Mouse (Mus musculus) gastrocnemius, adult 18-20 months (tissue): Measurements from ENCODE around the gene Ctrc. TPM values are rescaled to one million over a fixed set of nuclear protein-coding genes. Genes with fewer than 3 reads are reported as not detected.
"Not testable (repeated sequence)": the region's sequence is repeated elsewhere in the genome, so short reads cannot be mapped to it uniquely, and the experiment has no call there.

Experiments used
- DNase-seq: peaks from one replicate; pipeline ENCODE4 v3.0.0; 2021; ENCODE audit warnings: low spot score
- total RNA-seq, 2 experiments: library from RNA; stranded (reverse); gene quantifications; 2 replicates each; pipeline ENCODE4 v1.2.3; 2021

The Ctrc gene
- total RNA-seq, 2 experiments from 2014 or later: not detected

GRCm38 (mm10) chr4:141789564-141790218, 56.5 kb downstream of the Ctrc start:
- no peak for DNase-seq

- DNase-seq: no peak
These were observed 58.7 kb downstream of the Ctrc start for GRCm38 (mm10) chr4:141787462-141787861.

- DNase-seq: no peak
These were observed 59.1 kb downstream of the Ctrc start for GRCm38 (mm10) chr4:141787046-141787445.

GRCm38 (mm10) chr4:141786141-141786540, 60.0 kb downstream of the Ctrc start:
- no peak for DNase-seq

- no peak for DNase-seq
These were observed 61.3 kb downstream of the Ctrc start for GRCm38 (mm10) chr4:141784835-141785234.

- no peak for DNase-seq
These were observed 64.8 kb downstream of the Ctrc start for GRCm38 (mm10) chr4:141781201-141781985.

GRCm38 (mm10) chr4:141779828-141780227, 66.3 kb downstream of the Ctrc start:
- no peak for DNase-seq

- DNase-seq: not testable (repeated sequence)
These were observed 73.1 kb downstream of the Ctrc start for GRCm38 (mm10) chr4:141773019-141773418.

- DNase-seq: no peak
These were observed 74.3 kb downstream of the Ctrc start for GRCm38 (mm10) chr4:141771823-141772222.

- DNase-seq: no peak
These were observed 76.5 kb downstream of the Ctrc start for GRCm38 (mm10) chr4:141769501-141770160.

GRCm38 (mm10) chr4:141767353-141768036, 78.7 kb downstream of the Ctrc start:
- no peak for DNase-seq

- DNase-seq: no peak
These were observed 79.3 kb downstream of the Ctrc start for GRCm38 (mm10) chr4:141766668-141767352.

- no peak for DNase-seq
These were observed 79.9 kb downstream of the Ctrc start for GRCm38 (mm10) chr4:141766316-141766667.

- DNase-seq: no peak
These were observed 81.2 kb downstream of the Ctrc start for GRCm38 (mm10) chr4:141765008-141765407.

Other genes with a start within 250 kb of the Ctrc start
- 1 to 10 TPM in 1 of 2 experiments, under 1 TPM in 1; 0.90 to 1.1 TPM for gene Fblim1, start 240.3 kb downstream of the Ctrc start, total RNA-seq
- gene Tmem82, start 227.7 kb downstream of the Ctrc start, total RNA-seq: under 1 TPM; 0.55 to 0.62 TPM
- gene Slc25a34, start 222.5 kb downstream of the Ctrc start, total RNA-seq: 10 to 100 TPM; 13.3 to 15.7 TPM
- 10 to 100 TPM; 28.9 to 34.5 TPM for gene Plekhm2, start 181.5 kb downstream of the Ctrc start, total RNA-seq
- gene Rsc1a1, start 160.8 kb downstream of the Ctrc start, total RNA-seq: 1 to 10 TPM; 4.1 to 5.2 TPM
- gene Ddi2, start 122.9 kb downstream of the Ctrc start, total RNA-seq: 10 to 100 TPM; 57.5 to 62.5 TPM
- not detected for gene Agmat, start 99.7 kb downstream of the Ctrc start, total RNA-seq
- gene Dnajc16, start 55.4 kb downstream of the Ctrc start, total RNA-seq: 10 to 100 TPM; 13.2 to 13.3 TPM
- gene Casp9, start 52.7 kb downstream of the Ctrc start, total RNA-seq: 1 to 10 TPM; 2.4 TPM
- under 1 TPM in 1 of 2 experiments, not detected in 1; 0.78 TPM for gene Cela2a, start 20.2 kb downstream of the Ctrc start, total RNA-seq
- 1 to 10 TPM; 2.8 to 4.7 TPM for gene Efhd2, start 28.6 kb upstream of the Ctrc start, total RNA-seq
- gene Fhad1, start 168.7 kb upstream of the Ctrc start, total RNA-seq: not detected
- gene Tmem51, start 237.9 kb upstream of the Ctrc start, total RNA-seq: under 1 TPM; 0.48 to 0.88 TPM